Mouse (Mus musculus) heart, postnatal 0 days (tissue): ENCODE data around the gene Shcbp1l. TPM values are rescaled to one million over a fixed set of nuclear protein-coding genes. Genes with fewer than 3 reads are reported as not detected.
"Not testable (repeated sequence)": the region's sequence is repeated elsewhere in the genome, so short reads cannot be mapped to it uniquely, and the experiment has no call there.

Experiments
- ATAC-seq: fragments of 200-750 bp; cut with Nextera tagmentation; 2 replicates; pipeline ENCODE4 v1.8.0; 2017; ENCODE audit warnings: low read depth, moderate number of reproducible peaks, moderate library complexity; ENCODE audit not compliant: insufficient read depth
- DNase-seq: peaks from one replicate; pipeline ENCODE4 v3.0.0-alpha.2; 2016; ENCODE audit warnings: low spot score
- H3K27ac ChIP-seq: fragments of 300-500 bp; sonication (generic); 2 replicates; pipeline ENCODE4 v1.5.1; 2014; ENCODE audit warnings: low read depth, mild to moderate bottlenecking
- H3K27me3 ChIP-seq: fragments of 300-500 bp; sonication (generic); 2 replicates; pipeline ENCODE4 v1.6.1; 2014; ENCODE audit warnings: low read length, mixed read lengths; ENCODE audit not compliant: control insufficient read depth, insufficient read depth
- H3K36me3 ChIP-seq: fragments of 300-500 bp; sonication (generic); replicated peaks from 2 replicates; pipeline ENCODE4 v1.6.1; 2014; ENCODE audit warnings: low read length, mixed read lengths; ENCODE audit not compliant: control insufficient read depth, insufficient read depth
- H3K4me1 ChIP-seq: fragments of 300-500 bp; sonication (generic); 2 replicates; pipeline ENCODE4 v1.6.1; 2014; ENCODE audit warnings: antibody characterized with exemption; ENCODE audit not compliant: control insufficient read depth, insufficient read depth
- H3K4me2 ChIP-seq: fragments of 300-500 bp; sonication (generic); 2 replicates; pipeline ENCODE4 v1.6.1; 2014; ENCODE audit warnings: low read depth, mild to moderate bottlenecking, low read length, moderate library complexity
- H3K4me3 ChIP-seq: fragments of 300-500 bp; sonication (generic); 2 replicates; pipeline ENCODE4 v1.5.1; 2014; ENCODE audit warnings: low read depth, low read length
- H3K9ac ChIP-seq: fragments of 300-500 bp; sonication (generic); replicated peaks from 2 replicates; pipeline ENCODE4 v1.6.1; 2014; ENCODE audit warnings: low read depth, low read length, mixed read lengths
- H3K9me3 ChIP-seq: fragments of 300-500 bp; sonication (generic); replicated peaks from 2 replicates; pipeline ENCODE4 v1.6.1; 2016; ENCODE audit warnings: low read length; ENCODE audit not compliant: control insufficient read depth
- CTCF ChIP-seq: IDR thresholded peaks from 2 replicates; pipeline ENCODE4 v1.5.1; 2016; ENCODE audit warnings: antibody characterized with exemption, control low read depth, low read depth
- EP300 ChIP-seq: IDR thresholded peaks from 2 replicates; pipeline ENCODE4 v1.6.1; 2016; ENCODE audit warnings: antibody characterized with exemption, low read depth
- WGBS: fragments of 180-500 bp; shearing (Covaris S2); extraction: QIAGEN DNeasy Blood & Tissue Kit; methylation state at CpG from one replicate; pipeline ENCODE4 v1.1.7; 2014; 5-methylcytosine and 5-hydroxymethylcytosine counted together
- polyA plus RNA-seq: library from polyadenylated mRNA; unstranded; fragments of >200 nt; fragmentation: Nextera tagmentation; extraction: Ambion mirVana; gene quantifications from 2 replicates; pipeline ENCODE4 v1.2.1, GENCODE M21; 2015
- total RNA-seq: library from RNA; depleted of rRNA; stranded (reverse); fragments of >200 nt; gene quantifications from 2 replicates; pipeline ENCODE4 v1.2.3, GENCODE M21; 2014; ENCODE audit warnings: low replicate concordance; rRNA removed

Gene Shcbp1l
- total RNA-seq, result not detected in 2 replicates
- 0.07 TPM in 1 of 2 replicates, not detected in the other for polyA plus RNA-seq

DNA sequence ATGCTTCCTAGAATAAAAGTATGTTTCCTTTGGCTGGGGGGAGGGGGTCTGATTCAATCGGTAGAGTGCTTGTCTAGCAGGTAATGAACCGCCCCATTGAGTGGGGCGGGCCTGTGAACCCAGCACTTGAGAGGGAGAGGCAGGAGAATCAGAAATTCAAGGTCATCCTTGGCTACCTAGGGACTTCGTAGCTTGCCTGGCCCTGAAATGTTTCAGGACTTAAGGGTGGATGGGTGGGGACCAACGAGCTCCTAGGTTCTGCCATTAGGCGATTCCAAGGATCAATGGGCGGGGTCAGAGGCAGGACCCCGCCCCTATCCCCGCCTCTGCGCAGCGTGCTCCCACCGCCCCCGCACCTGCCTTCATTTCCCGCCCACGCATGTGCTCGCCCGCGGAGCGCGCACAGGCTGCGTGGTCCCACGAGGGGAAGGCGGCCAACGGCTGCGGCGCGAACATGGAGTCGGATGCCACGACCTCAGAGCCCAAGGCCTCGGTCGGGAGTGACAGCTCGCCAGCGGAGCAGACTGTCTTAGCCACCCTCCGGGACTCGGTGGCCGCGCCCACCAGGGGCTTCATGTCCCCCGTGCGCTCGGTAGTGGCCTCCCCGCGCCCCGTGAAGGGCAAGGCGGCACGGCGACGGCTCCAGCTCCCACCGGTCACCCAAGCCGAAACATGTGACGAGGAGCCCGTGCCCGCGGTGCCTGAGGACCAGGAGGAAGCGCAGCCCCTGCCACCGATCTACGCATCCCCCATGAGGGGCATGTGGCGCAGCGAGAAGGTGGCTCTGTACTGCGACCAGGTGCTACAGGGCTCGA is at the start of gene Shcbp1l:
Gene Shcbp1l, plus strand, starts transcription at position 393 of the 815 bp plus-strand sequence.
- TF ChIP-seq CTCF, result no peak
- TF ChIP-seq EP300, result no peak
- Histone ChIP-seq H3K9ac (no peak within 1 kb of the TSS), H3K36me3 (no peaks in the 10 kb centered on the region), H3K4me2 (peak within 1 kb of the TSS; percentile 67), H3K4me1 (no peaks in the 10 kb centered on the region), H3K4me3 (peak within 1 kb of the TSS; percentile 40), H3K9me3 (no peaks in the 10 kb centered on the region), H3K27me3 (0 out of 2 replicates have a peak, but pooled peaks cover 3% of the 10 kb centered on the region), H3K27ac (no peak within 1 kb of the TSS)
- DNase-seq (peak; percentile 43), ATAC-seq (peak; percentile 81)
- 5% methylated on average over 54 of the region's 60 CpGs for WGBS

- H3K27ac ChIP-seq, result no peak overlapping the region
- no peak overlapping the region for H3K9ac ChIP-seq
- no peaks in the 10 kb centered on the region for H3K9me3 ChIP-seq
- H3K4me1 ChIP-seq, result no peaks in the 10 kb centered on the region
- no peak for DNase-seq
- TF ChIP-seq CTCF, result no peak
- no peak for TF ChIP-seq EP300
- H3K4me2 ChIP-seq, result no peak overlapping the region
- H3K36me3 ChIP-seq, result no peaks in the 10 kb centered on the region
- 61% methylated on average over 6 of the region's 6 CpGs for WGBS
- H3K27me3 ChIP-seq, result no peaks in the 10 kb centered on the region
- no peak overlapping the region for H3K4me3 ChIP-seq
- ATAC-seq, result no peak
These were observed 48.5 kb upstream of the Shcbp1l start for GRCm38 (mm10) chr1:153376446-153376845.

- Histone ChIP-seq H3K36me3 (no peaks in the 10 kb centered on the region), H3K4me1 (no peaks in the 10 kb centered on the region), H3K27ac (no peak overlapping the region), H3K27me3 (no peaks in the 10 kb centered on the region), H3K9me3 (no peaks in the 10 kb centered on the region), H3K4me2 (no peak overlapping the region), H3K4me3 (no peak overlapping the region), H3K9ac (no peak overlapping the region)
- 45% methylated on average over 6 of the region's 6 CpGs for WGBS
- TF ChIP-seq CTCF (no peak), EP300 (no peak)
- DNase-seq (no peak), ATAC-seq (no peak)
These were observed 46.4 kb upstream of the Shcbp1l start for GRCm38 (mm10) chr1:153378587-153378986.

DNA sequence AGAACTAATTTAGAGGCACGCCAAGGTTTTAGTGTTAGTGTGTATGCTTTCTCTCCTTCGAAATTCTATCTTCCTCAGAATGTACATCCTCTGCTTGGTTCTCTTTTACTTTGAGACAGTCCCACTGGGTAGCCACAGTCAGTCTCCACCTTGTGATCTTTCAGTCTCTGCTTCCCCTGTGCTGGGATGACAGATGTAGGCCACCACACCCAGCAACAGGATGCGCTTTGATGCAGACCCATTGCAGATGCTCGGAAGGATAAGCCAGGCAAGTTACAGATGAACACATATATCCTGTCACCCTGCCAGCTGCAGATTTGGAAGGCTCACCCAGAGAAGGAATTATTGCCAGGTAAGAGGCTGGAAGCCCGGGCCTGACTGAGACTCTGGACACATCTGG is 45.1 kb upstream of the Shcbp1l start:
- H3K9me3 ChIP-seq, result no peaks in the 10 kb centered on the region
- H3K9ac ChIP-seq, result no peak overlapping the region
- no peaks in the 10 kb centered on the region for H3K36me3 ChIP-seq
- ATAC-seq, result no peak
- 77% methylated on average over 5 of the region's 5 CpGs for WGBS
- no peak for TF ChIP-seq CTCF
- TF ChIP-seq EP300, result no peak
- H3K4me1 ChIP-seq, result no peaks in the 10 kb centered on the region
- H3K27ac ChIP-seq, result no peak overlapping the region
- no peaks in the 10 kb centered on the region for H3K27me3 ChIP-seq
- H3K4me3 ChIP-seq, result no peak overlapping the region
- no peak overlapping the region for H3K4me2 ChIP-seq
- DNase-seq, result no peak

DNA sequence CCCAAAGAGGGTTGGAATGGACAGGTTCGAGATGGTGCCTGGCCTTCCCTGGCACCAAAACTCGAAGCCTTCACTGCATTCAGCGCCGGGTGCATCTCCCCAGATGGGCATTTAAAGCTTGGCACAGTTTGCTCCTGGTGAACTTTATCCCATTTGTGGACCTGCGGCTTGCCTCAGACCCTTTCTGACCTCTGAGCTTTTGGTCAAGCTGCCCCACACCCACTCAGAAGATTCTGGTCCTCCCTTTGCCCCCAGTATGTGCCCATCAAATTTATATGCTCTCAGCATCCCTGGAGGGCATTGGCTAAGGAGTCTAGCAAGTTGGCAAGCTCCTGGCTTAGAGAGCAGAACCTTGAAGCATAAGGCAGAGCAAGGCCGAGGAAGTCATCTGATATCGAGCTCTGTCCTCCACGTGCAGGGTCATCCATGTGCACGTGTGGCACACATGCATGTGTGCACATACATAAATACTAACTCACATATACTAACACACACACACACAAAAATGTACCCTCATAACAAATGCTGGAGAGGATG is 44.1 kb upstream of the Shcbp1l start:
- Histone ChIP-seq H3K27ac (no peak overlapping the region), H3K27me3 (no peaks in the 10 kb centered on the region), H3K36me3 (no peaks in the 10 kb centered on the region), H3K4me2 (no peak overlapping the region), H3K4me1 (no peaks in the 10 kb centered on the region), H3K4me3 (no peak overlapping the region), H3K9me3 (no peaks in the 10 kb centered on the region), H3K9ac (no peak overlapping the region)
- DNase-seq (no peak), ATAC-seq (no peak)
- 91% methylated on average over 9 of the region's 9 CpGs for WGBS
- no peak for TF ChIP-seq EP300
- no peak for TF ChIP-seq CTCF

DNA sequence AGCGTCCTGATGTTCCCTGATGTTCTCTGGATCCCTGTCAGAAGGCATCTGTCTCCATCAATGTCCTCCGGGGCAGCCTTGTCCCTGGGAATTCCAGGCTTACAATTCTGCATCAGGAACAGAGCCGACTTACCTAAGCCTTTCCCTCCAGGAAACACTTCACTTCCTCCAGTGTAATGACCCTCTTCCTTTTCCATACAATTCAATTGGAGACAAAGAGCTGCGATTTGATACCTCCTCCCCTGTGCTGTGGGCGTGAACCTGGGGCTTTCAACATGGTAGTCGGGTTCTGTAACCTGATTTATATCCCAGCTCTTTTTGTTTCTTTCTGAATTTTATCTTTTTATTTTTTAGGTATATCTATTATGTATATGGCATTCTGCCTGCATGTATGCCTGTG is 39.9 kb upstream of the Shcbp1l start:
- ATAC-seq (peak; percentile 49; the same call in 1 of the 2 replicates), DNase-seq (no peak)
- Histone ChIP-seq H3K36me3 (no peaks in the 10 kb centered on the region), H3K27me3 (no peaks in the 10 kb centered on the region), H3K9me3 (no peaks in the 10 kb centered on the region), H3K4me3 (no peak overlapping the region), H3K4me2 (no peak overlapping the region), H3K27ac (no peak overlapping the region), H3K4me1 (no peaks in the 10 kb centered on the region), H3K9ac (no peak overlapping the region)
- WGBS, result 63% methylated on average over 6 of the region's 6 CpGs
- TF ChIP-seq CTCF (no peak), EP300 (no peak)

- H3K27me3 ChIP-seq, H3K9ac ChIP-seq, H3K27ac ChIP-seq, ATAC-seq, H3K36me3 ChIP-seq, H3K9me3 ChIP-seq, H3K4me1 ChIP-seq, H3K4me3 ChIP-seq, DNase-seq, H3K4me2 ChIP-seq: not testable (repeated sequence)
- WGBS, result 86% methylated on average over 5 of the region's 5 CpGs
These were observed 39.3 kb upstream of the Shcbp1l start for GRCm38 (mm10) chr1:153385661-153386060.
